Mouse (Mus musculus): ENCODE measurements around the gene Flot2.

DNA sequence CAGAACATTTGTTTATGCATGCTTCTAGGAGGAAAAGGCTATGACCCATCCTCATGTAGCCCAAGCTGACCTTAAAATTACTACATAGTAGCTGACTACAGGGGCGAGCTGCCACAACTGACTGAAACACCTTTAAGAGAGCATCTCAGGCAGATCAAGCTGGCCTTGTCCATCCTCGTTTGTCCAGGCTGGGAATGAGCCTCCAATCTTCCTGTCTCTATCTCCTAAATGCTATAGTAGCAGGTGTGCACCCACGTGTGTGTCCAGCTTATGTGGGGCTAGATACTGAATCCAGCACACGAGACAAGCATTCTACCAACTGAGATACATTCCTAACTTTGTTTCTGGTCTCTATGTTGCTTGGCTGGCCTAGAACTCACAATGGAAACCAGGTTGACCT lies 36.9 kb downstream of the Flot2 start:
- no peak for TF ChIP-seq CTCF (IDR thresholded peaks at IDR 0.05; ENCODE audit: control insufficient read depth, insufficient read depth, low read length)
- TF ChIP-seq POLR2A (IDR thresholded peaks at IDR 0.05; ENCODE audit: borderline replicate concordance, control insufficient read depth, low read depth, low read length) = no peak
